Mouse (Mus musculus): ENCODE data around the gene Synpo2l.

DNA sequence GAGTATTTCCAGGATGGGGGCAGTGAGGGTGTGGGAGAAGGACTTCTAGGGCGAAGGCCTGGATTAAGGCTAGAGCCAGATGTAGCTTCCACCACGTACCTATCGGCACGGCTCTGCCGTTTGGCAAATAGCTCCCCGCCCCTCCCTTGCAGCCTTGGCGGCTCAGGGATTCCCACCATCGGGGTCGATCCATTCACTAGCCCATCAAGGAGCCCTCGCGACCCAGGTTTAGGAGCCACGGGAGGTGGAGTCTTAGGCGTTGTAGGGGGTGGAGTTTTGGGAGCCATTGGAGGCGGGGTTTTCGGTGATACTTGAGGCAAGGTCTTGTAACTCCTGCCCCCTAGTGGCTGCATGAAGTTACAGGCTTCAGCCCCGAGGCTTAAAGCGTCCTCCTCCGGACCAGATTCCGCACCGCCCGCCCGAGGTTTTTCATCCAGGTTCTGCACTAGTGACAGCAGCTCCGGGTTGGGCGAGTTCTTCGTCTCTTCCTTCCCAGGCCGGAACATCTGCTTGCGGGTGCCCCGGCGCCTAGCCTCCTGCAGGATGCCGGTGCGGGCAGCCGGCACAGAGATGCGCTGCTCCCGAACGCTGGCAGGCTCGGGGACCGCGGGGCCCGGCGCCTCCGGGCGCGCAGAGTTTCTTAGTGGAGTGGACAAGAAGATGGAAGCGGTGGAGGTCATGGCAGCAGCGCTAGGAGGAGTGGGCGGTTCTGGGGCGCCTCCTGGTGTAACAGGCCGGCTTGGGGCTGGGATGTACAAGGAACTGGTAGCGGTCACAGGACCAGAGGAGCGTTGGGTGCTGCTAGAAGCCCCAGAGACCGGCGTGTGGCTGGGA, 7.1 kb downstream of the Synpo2l start:
- peak; percentile 78 for TF ChIP-seq POLR2A (IDR thresholded peaks at IDR 0.05; ENCODE audit: low read depth, low read length)
- peak; percentile 52; the same call in 1 of the 2 replicates for TF ChIP-seq CTCF (IDR thresholded peaks at IDR 0.05; ENCODE audit: borderline replicate concordance, insufficient read depth, low read length)

All from embryonic fibroblast, embryonic 13.5 days (primary cell).